Mouse (Mus musculus) cerebellum, postnatal 4 days (tissue): ENCODE measurements around the gene Gm5475.

Experiments used
- DNase-seq, 2 experiments: peaks; one replicate each; pipeline ENCODE4 v3.0.0; 2022; ENCODE audit warnings: low spot score in 2 of 2, mixed read lengths in 1 of 2

Gene Gm5475

DNA sequence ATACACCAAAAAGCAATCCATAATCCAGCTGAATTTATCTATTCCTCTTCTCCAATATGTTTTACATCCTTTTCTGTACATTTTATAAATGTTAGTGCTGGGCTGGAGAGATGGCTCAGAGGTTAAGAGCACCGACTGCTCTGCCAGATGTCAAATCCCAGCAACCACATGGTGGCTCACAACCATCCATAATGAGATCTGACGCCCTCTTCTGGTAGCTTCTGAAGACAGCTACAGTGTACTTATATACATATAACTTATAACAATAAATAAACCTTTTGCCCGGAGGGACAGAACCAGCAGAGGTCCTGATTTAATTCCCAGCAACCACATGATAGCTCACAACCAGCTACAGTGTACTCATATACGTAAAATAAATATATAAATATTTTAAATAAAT is 26.6 kb downstream of the Gm5475 start:
- no peak for DNase-seq

GRCm38 (mm10) chr15:100449495-100449894 is 27.5 kb downstream of the Gm5475 start:
- no peak for DNase-seq

DNA sequence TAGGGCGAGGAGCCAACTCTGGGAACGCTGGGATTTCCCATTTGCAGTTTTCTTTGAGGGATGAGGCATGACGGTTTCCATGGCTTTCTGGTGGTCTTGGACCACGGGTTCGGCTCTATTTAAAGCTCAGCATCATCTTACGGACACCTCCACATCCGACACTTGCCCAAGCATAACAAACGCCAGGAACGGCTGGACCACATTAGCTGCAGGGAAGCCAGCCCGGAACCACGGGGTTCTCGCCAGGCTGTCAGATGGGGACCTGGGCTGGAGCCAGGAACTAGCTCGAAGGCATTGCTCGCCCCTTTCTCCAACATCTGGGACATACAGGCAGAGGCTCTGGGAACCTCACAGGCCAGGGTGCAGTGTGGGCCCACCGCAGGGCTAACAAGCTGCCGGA is 29.3 kb downstream of the Gm5475 start:
- peak; percentile 37 to 69 for DNase-seq

- DNase-seq, result no peak
These were observed 30.5 kb downstream of the Gm5475 start for GRCm38 (mm10) chr15:100452486-100452885.

GRCm38 (mm10) chr15:100456356-100456991 is 34.5 kb downstream of the Gm5475 start:
- no peak for DNase-seq

DNA sequence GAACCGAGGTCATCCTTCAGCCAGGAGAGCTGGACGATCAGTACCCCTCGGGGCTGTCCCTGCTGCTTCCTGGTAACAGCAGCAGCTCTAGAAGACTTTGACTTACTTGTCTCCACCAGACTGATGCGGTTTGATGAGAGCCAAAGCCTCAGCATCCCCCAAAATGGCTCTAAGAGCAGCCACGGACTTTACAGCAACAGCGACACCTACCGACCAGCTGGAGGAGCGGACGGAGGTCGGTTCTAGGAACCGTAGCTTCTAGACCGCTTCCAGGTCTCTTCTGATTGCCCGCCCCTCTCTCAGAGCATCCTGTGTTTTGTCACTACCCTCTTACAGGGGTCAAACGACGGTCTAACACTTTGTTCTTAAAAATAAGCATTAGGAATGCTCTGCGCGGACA is 35.4 kb downstream of the Gm5475 start:
- DNase-seq, result peak; percentile 55 to 76

DNA sequence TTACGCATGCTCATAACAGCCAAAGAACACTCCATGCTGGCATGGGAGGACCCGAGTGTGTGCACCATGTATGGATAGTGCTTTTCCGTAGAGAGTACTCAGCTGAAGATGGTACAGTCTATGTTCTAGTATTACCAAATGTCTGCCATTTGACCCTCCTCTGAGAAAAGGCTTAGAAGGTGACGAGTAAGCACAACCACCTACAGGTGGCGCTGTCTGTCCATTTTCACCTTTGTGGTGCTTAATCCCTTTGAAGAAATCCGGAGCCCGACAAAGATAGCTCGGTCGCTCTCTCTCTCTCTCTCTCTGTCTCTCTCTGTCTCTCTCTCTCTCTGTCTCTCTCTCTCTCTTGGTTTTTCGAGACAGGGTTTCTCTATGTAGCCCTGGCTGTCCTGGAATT is 36.1 kb downstream of the Gm5475 start:
- peak in 1 of 2 experiments; percentile 52 for DNase-seq

DNA sequence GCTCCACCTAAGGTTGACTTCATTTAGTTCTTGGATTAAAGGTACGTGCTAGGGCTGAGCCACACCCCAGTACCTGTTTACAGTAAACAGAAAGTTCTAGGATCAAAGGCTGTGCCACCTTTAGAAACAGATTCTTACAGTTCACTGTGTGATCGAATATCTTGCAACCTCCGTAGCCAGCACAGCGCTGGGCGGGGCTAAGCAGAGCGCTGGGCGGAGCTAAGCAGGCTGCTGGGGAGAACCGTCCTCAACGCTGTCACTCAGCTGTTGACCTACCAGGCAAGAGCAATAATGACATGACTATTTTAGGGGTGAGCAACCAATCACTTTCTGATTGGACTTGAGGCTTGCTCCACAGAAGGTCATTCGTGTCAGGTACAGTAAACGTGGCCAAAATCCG is 39.0 kb downstream of the Gm5475 start:
- DNase-seq, result no peak

DNA sequence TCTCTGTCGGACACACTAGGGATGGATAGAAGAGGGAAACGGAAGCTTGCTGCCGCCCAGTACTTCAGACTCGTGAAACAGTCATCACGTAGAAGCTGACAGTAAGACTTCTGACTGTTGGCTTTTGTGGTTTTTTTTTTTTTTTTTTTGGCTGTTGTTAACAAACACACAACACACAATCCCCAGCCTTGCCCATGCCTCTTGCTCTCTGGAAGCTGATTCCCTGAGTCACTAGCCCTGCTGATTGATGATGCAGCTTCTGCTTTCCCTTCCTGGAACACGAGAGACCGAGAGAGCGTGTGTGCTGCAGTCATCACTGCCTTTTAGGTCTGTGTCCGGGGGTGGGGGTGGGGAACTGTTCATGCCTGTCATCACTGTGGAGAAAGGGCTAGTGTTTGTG is 39.7 kb downstream of the Gm5475 start:
- DNase-seq, result no peak

DNA sequence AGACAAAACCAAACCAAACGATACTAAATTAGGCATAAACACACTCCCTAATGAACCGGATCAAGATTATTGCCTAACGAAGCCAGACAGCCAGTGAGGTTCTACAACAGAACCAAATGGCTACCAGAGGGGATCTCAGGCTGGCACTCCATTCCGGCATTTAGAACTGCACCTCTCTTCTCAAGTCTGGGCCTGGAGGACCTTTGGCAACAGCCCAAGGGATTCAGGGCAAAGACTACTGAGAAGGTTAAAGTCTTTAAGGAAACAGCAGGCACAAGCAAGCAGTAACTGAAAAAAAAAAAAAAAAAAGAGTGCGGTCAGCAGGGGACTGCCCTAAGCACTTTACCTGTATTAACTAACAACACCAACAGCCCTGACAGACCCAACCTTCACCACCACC is 40.1 kb downstream of the Gm5475 start:
- no peak for DNase-seq

DNA sequence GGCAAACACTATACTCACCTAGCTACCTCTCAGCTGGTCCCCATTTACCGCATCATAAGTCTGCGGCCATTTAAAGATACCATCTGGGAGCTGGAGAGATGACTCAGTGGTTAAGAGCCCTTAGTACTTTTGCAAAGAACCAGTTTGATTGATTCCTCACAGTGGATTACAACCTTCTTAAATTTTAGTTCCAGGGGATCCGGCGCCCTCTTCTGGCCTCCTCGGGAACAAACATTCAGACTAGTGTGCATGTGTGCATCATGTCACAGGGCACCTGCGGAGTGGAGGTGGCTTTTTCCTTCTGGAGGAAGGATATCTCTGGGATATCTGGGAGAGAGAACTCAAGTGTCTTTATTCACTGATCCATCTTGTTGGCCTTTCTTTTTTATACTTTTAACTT is 41.8 kb downstream of the Gm5475 start:
- peak; percentile 59 to 77 for DNase-seq

DNA sequence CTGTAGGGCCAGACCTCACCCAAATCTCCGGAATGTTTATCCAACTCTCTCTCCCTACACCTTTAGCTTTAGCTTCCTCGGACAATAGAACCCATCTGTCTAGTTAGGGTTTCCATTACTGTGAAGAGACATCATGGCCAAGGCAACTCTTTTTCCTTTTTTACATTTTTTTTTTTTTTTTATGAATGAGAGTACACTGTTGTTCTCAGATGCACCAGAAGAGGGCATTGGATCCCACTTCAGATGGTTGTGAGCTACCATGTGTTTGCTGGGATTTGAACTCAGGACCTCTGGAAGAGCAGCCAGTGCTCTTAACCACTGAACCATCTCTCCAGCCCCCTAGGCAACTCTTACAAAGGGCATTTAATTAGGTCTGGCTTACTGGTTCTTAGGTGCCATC is 43.5 kb downstream of the Gm5475 start:
- DNase-seq, result no peak

DNA sequence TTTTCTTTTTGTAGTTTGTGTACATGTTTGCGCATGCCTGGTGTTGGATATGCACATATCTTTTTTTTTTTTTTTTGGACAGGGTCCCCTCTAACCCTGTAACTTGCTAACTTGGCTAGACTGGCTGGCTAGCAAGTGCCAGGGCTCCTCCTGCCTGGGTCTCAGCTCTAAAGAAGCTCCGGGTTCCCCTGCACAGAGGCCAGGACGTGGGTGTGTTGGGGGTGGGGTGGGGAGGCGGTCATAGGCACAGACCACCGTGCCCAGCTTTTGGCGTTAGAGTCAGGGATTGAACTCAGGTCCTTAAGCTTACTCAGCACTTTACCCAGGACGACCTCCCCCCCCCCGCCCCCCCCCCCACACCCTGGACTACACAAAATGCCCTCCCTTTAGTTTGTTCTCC is 45.8 kb downstream of the Gm5475 start:
- DNase-seq, result no peak

DNA sequence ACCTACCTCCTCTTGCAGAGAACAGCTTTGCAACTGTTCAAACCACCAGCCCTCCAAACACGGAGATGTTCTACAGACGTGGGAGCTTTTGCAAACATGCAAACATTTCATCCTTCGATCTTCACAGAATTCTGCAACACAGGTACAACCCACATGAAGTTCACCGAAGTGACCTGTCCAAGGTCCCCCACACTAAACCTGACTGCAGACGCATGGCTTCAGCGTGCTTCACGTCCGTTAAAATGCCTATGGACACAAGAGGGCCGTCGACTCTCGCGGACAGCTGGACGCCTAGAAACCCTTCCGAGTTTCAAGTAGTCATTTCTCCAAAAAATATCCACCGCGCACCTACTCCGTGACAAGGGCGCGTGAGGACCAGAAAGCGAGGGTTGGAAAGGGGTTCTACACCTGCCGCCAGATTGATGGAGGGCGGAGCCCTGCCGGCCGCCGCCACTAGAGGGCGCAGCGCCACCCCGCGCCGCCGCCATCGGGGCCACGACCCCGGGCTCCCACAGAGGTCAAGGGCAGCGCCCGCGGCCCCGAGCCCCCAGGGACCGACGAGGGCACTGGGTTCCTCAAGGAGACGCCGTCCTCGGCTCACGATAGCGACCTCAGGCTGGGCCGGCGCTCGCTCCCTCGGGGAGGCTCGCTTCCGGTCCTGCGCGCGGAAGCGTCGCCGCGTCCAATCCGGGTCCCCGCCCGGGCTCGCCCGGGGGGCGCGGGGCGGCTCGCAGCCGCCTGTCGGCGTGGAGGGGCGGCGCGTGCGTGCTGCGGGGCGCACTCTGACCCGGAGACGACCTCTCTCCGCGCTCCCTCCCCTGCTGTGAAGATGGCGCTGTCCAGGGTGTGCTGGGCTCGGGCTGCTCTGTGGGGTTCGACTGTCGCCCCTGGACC is 46.6 kb downstream of the Gm5475 start, which contains the start of gene Letmd1:
Gene Letmd1 (plus strand): TSS at position 729 of the 894 bp plus-strand sequence.
- peak; percentile 82 to 89 for DNase-seq

- DNase-seq, result no peak
These were observed 47.2 kb downstream of the Gm5475 start for GRCm38 (mm10) chr15:100469189-100469545.

GRCm38 (mm10) chr15:100470037-100470436 is 48.1 kb downstream of the Gm5475 start:
- no peak for DNase-seq

- no peak for DNase-seq
These were observed 52.1 kb downstream of the Gm5475 start for GRCm38 (mm10) chr15:100473926-100474503.
